1 mouse cellular context compared by ENCODE assay signal in the genomic region with DNA sequence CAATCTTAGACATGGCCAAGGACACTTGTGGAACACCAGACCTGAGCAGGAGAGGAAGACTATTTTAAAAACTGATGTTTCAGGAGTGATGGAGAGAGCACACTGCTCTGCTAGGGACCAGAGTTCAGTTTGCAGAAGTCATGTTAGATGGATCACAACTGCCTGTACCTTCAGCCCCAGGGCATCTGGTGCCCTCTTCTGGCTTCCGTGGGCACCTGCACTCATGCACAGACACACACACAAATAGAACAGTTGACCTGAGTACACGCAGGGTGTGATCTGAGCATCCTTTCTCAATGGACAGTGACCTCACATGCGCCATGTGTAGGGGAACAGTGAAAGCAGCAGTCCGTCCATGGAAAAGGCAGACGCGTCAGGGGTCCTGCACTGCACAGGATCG.
TF ChIP-seq lines count a peak whose summit lies in the region.

No protein-coding gene starts in this region.

TF ChIP-seq in CH12.LX, 34 proteins besides CTCF, POLR2A, EP300 and RAD21:
- TF ChIP-seq SMC3 (IDR thresholded peaks at IDR 0.05; ENCODE audit: low read depth, low read length) (peak; percentile 25), GABPA (IDR thresholded peaks at IDR 0.05; ENCODE audit: insufficient replicate concordance, low read depth, low read length) (no peak)
